25 mouse cellular contexts compared by ENCODE assay signal in genomic region chr13:64077591-64077990, GRCm38 (mm10). TPM values are rescaled to one million over a fixed set of nuclear protein-coding genes. Genes with fewer than 3 reads are reported as not detected.
DNase-seq lines count a peak whose midpoint lies in the region; ATAC-seq lines count a peak whose summit lies in the region.
"Had no signal": no experiment of that assay in that cellular context is flagged by ENCODE, and none has a peak within 500 bp of the region (broad histone marks: within the 10 kb centered on the region; RNA-seq: fewer than 3 reads in every experiment).

No protein-coding gene starts in this region.

- ATAC-seq in common myeloid progenitor, adult 5-6 weeks (replicated peaks; ENCODE audit: low read depth, poor library complexity, severe bottlenecking) = 0 out of 2 replicates have a peak, but pooled peaks have one; percentile 32
- ATAC-seq in megakaryocyte progenitor cell, adult 5-6 weeks (replicated peaks; ENCODE audit: poor library complexity) = no peak
- ATAC-seq: activated CD4-positive, CD25-positive, alpha-beta regulatory T cell, adult 4 months; CD4-positive, CD25-positive, alpha-beta regulatory T cell, adult 4 months; Patski had no signal

- DNase-seq in 3134 (ENCODE audit: extremely low read depth, insufficient read length, low spot score) (peak; percentile 21), 416B (ENCODE audit: low read depth) (peak; percentile 92)
- DNase-seq in induced T-regulatory cell, adult 2 months (ENCODE audit: low read depth) = peak; percentile 22
- no peak for DNase-seq in urinary bladder, adult 18-20 months (ENCODE audit: low spot score in 2 of 2)
- no peak for DNase-seq in spleen, postnatal 14 days (ENCODE audit: low spot score in 2 of 2)
- no peak for DNase-seq in left cerebral cortex, adult 9 months (ENCODE audit: low spot score in 2 of 2)
- DNase-seq: adrenal gland, adult 2 months; adrenal gland, adult 8-10 months; adrenal gland, postnatal 10 days; adrenal gland, postnatal 14 days; adrenal gland, postnatal 25 days; adrenal gland, postnatal 36 days; B cell, adult 2 months; cerebellum, adult 11 months; cerebellum, adult 11-12 months; cerebellum, adult 18-20 months; cerebellum, adult 2 months had no signal

RNA-seq across cellular contexts. Expression of gene Hsd17b3, which starts 11.4 kb away (rescaled TPM):
- total RNA-seq in common myeloid progenitor, adult 5-6 weeks (2017) = not detected in 2 replicates
- total RNA-seq in megakaryocyte progenitor cell, adult 5-6 weeks (2015) = not detected in 2 replicates
- total RNA-seq in megakaryocyte progenitor cell, adult 5-6 weeks (2017) = not detected in 2 replicates
- total RNA-seq: adrenal gland, postnatal 10 days; adrenal gland, postnatal 14 days; adrenal gland, postnatal 4 days; CH12.LX; MEL had no signal

RNA-seq across cellular contexts. Expression of gene Slc35d2, which starts 51.6 kb away (rescaled TPM):
- total RNA-seq in common myeloid progenitor, adult 5-6 weeks (2017) = 4.6 and 6.5 TPM in 2 replicates
- 3.5 and 5.4 TPM in 2 replicates for total RNA-seq in megakaryocyte progenitor cell, adult 5-6 weeks (2015)
- total RNA-seq in megakaryocyte progenitor cell, adult 5-6 weeks (2017) = 4.3 and 5.4 TPM in 2 replicates

Comparison
In these comparisons a context has a peak if more than half of its experiments do, and no peak if none do; other contexts are left out.
1. DNase-seq: peak in 3134 (single experiment), 416B (single experiment) and induced T-regulatory cell, adult 2 months (single experiment); none in urinary bladder, adult 18-20 months (0 of 2), spleen, postnatal 14 days (0 of 2) and left cerebral cortex, adult 9 months (0 of 2).